Mouse (Mus musculus) thymus, adult 2 months (tissue): Measurements from ENCODE around the gene Ttll5.

Source experiments
- CTCF ChIP-seq: fragments of 200-500 bp; IDR thresholded peaks from 2 replicates; pipeline ENCODE4 v1.5.1; 2012; ENCODE audit warnings: mild to moderate bottlenecking, control low read depth, low read length, moderate library complexity, borderline replicate concordance; ENCODE audit not compliant: control insufficient read depth, poor library complexity, insufficient read depth; ENCODE audit errors: extremely low read depth
- POLR2A ChIP-seq: fragments of 200-500 bp; IDR thresholded peaks from 2 replicates; pipeline ENCODE4 v1.6.1; 2012; ENCODE audit warnings: mild to moderate bottlenecking, low read length, control low read depth, moderate library complexity; ENCODE audit not compliant: control insufficient read depth, poor library complexity, insufficient read depth; ENCODE audit errors: extremely low read depth

DNA sequence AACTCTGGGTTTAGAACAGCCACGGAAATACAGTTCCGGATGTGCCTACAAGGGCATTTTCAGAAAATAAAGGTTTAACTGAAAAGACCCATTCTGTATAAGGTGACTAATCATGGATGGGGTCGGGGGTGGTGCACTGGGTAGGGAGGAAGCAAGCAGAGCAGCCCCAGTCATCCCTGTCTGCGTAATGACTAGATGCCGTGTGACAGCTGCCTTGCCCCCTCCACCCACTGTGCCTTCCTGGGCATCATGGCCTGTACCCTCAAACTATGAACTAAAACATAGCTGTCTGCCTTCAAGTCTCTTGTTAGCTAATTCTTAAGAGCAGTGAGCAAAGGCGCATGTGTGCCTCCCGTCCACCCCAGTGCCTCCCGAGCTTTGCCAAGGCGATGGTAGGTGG is 281.6 kb downstream of the Ttll5 start:
- TF ChIP-seq CTCF (no peak), POLR2A (no peak)
